Comparison of ENCODE assay signal across 8 mouse cellular contexts in genomic region chr2:162658997-162659396, GRCm38 (mm10). TPM values are rescaled to one million over a fixed set of nuclear protein-coding genes. Genes with fewer than 3 reads are reported as not detected.
DNase-seq lines count a peak whose midpoint lies in the region; ATAC-seq and TF ChIP-seq lines count a peak whose summit lies in the region.

No protein-coding gene starts in this region.

- no peak overlapping the region for H3K4me3 ChIP-seq in ES-Bruce4 (ENCODE audit: low read depth, low read length)
- peak overlapping the region; percentile 60 for H3K4me3 ChIP-seq in forebrain, embryonic 14.5 days (ENCODE audit: low read depth, low read length)
- H3K4me3 ChIP-seq in liver, postnatal 0 days (ENCODE audit: low read depth, low read length): no peak overlapping the region

- no peaks in the 10 kb centered on the region for H3K9me3 ChIP-seq in ES-Bruce4 (replicated peaks; ENCODE audit: control insufficient read depth, insufficient read depth, low read length, poor library complexity, severe bottlenecking)
- H3K9me3 ChIP-seq in forebrain, embryonic 14.5 days (replicated peaks; ENCODE audit: control insufficient read depth, low read length): no peaks in the 10 kb centered on the region
- no peaks in the 10 kb centered on the region for H3K9me3 ChIP-seq in liver, postnatal 0 days (ENCODE audit: low read length)

- WGBS in forebrain, embryonic 14.5 days: under 1% methylated on average over 18 of the region's 18 CpGs
- 1% methylated on average over 18 of the region's 18 CpGs for WGBS in liver, postnatal 0 days (ENCODE audit: insufficient replicate concordance)

- no peak overlapping the region for H3K9ac ChIP-seq in ES-Bruce4 (ENCODE audit: low read depth, poor library complexity, severe bottlenecking)
- H3K9ac ChIP-seq in forebrain, embryonic 14.5 days (ENCODE audit: low read length): no peak overlapping the region
- H3K9ac ChIP-seq in liver, postnatal 0 days (replicated peaks): no peak overlapping the region

- peak overlapping the region; percentile 98 for H3K4me2 ChIP-seq in forebrain, embryonic 14.5 days (ENCODE audit: low read length)
- H3K4me2 ChIP-seq in liver, postnatal 0 days (ENCODE audit: low read depth, low read length): peak overlapping the region; percentile 13; the same call in 1 of the 2 replicates

- TF ChIP-seq EP300 in ES-Bruce4 (IDR thresholded peaks at IDR 0.05; ENCODE audit: insufficient read depth, low read depth, low read length): no peak
- no peak for TF ChIP-seq EP300 in liver, postnatal 0 days (IDR thresholded peaks at IDR 0.05; ENCODE audit: low read depth)

- intact Hi-C loops in heart, postnatal 36 days (cut with DNase I): loop anchor here (1.0 to 5.0 kb wide), 3 partner anchors 364 to 1447 kb away; no protein-coding TSS in a partner anchor

- peak; percentile 30; the same call in 1 of the 2 replicates for ATAC-seq in forebrain, embryonic 14.5 days
- ATAC-seq in liver, postnatal 0 days: no peak

- peak; percentile 81 for TF ChIP-seq CTCF in ES-Bruce4 (IDR thresholded peaks at IDR 0.05; ENCODE audit: low read depth, low read length)
- TF ChIP-seq CTCF in liver, postnatal 0 days (IDR thresholded peaks at IDR 0.05; ENCODE audit: low read depth): peak; percentile 89

- H3K4me1 ChIP-seq in ES-Bruce4 (ENCODE audit: control insufficient read depth, insufficient read depth, low read length): no peaks in the 10 kb centered on the region
- peaks cover 9% of the 10 kb centered on the region; the same call in 1 of the 2 replicates for H3K4me1 ChIP-seq in forebrain, embryonic 14.5 days (ENCODE audit: control insufficient read depth, insufficient read depth, low read length)
- H3K4me1 ChIP-seq in liver, postnatal 0 days (ENCODE audit: insufficient read depth): no peaks in the 10 kb centered on the region

- H3K27me3 ChIP-seq in ES-Bruce4 (ENCODE audit: control insufficient read depth, insufficient read depth, low read length, poor library complexity, severe bottlenecking): peaks cover 18% of the 10 kb centered on the region
- peaks cover 47% of the 10 kb centered on the region for H3K27me3 ChIP-seq in forebrain, embryonic 14.5 days (replicated peaks; ENCODE audit: control insufficient read depth, insufficient read depth, low read length)
- H3K27me3 ChIP-seq in liver, postnatal 0 days (ENCODE audit: insufficient read depth, low read length): peaks cover 31% of the 10 kb centered on the region

- no peaks in the 10 kb centered on the region for H3K36me3 ChIP-seq in ES-Bruce4 (ENCODE audit: control insufficient read depth, insufficient read depth, low read length, poor library complexity, severe bottlenecking)
- no peaks in the 10 kb centered on the region for H3K36me3 ChIP-seq in forebrain, embryonic 14.5 days (ENCODE audit: control insufficient read depth, insufficient read depth, low read length)
- H3K36me3 ChIP-seq in liver, postnatal 0 days (replicated peaks; ENCODE audit: insufficient read depth, low read length): no peaks in the 10 kb centered on the region

- no peak overlapping the region for H3K27ac ChIP-seq in ES-Bruce4 (ENCODE audit: insufficient read depth, low read length)
- no peak overlapping the region for H3K27ac ChIP-seq in forebrain, embryonic 14.5 days (ENCODE audit: low read depth, low read length)
- H3K27ac ChIP-seq in liver, postnatal 0 days (ENCODE audit: low read depth): no peak overlapping the region

- TF ChIP-seq POLR2A in ES-Bruce4 (IDR thresholded peaks at IDR 0.05; ENCODE audit: insufficient read depth, low read length): no peak

- peak; percentile 50 for DNase-seq in c-Kit-positive CD71-negative TER-119-negative erythroid progenitor cells, embryonic 14.5 days (ENCODE audit: low read depth)
- peak; percentile 93 for DNase-seq in forebrain, embryonic 14.5 days (ENCODE audit: low spot score)
- DNase-seq in heart, postnatal 36 days: peak; percentile 77 to 84
- peak; percentile 84 to 96 for DNase-seq in layer of hippocampus, adult 18-20 months (ENCODE audit: low spot score in 2 of 2)
- DNase-seq in liver, postnatal 0 days: peak; percentile 78
- DNase-seq in ovary, adult 18-20 months (ENCODE audit: low spot score): peak; percentile 24
- DNase-seq in urinary bladder, adult 2 months (ENCODE audit: low spot score): peak; percentile 76

RNA-seq across cellular contexts. Expression of gene Ptprt, which starts 1.9 kb away (rescaled TPM):
- 4.3 and 5.1 TPM in 2 replicates for polyA plus RNA-seq in ES-Bruce4 (2011; ENCODE audit: insufficient read depth, insufficient read length, low read depth, missing spikeins)
- polyA plus RNA-seq in forebrain, embryonic 14.5 days (2014; fragmentation: Nextera tagmentation; extraction: Ambion mirVana): 3.6 and 5.9 TPM in 2 replicates
- under 1 TPM; 0.08 to 0.33 TPM for total RNA-seq in heart, postnatal 36 days (2021)
- 10 to 100 TPM; 49.0 to 53.2 TPM for total RNA-seq in layer of hippocampus, adult 18-20 months (2021)
- polyA plus RNA-seq in liver, postnatal 0 days (2015; fragmentation: Nextera tagmentation; extraction: Ambion mirVana): 0.33 and 0.79 TPM in 2 replicates
- 0.25 and 0.49 TPM in 2 replicates for polyA plus RNA-seq in urinary bladder, adult 2 months (2012; rRNA removed)

Comparison
In these comparisons a context has a peak if more than half of its experiments do, and no peak if none do; other contexts are left out.
1. DNase-seq: peak in every context shown above with its lines; median percentile 93 in forebrain, embryonic 14.5 days; 90 in layer of hippocampus, adult 18-20 months; 80 in heart, postnatal 36 days; 78 in liver, postnatal 0 days; 76 in urinary bladder, adult 2 months; 50 in c-Kit-positive CD71-negative TER-119-negative erythroid progenitor cells, embryonic 14.5 days; 24 in ovary, adult 18-20 months.